Mouse (Mus musculus): ENCODE results near the gene Sh3bp4.
A peak's percentile ranks its signal among the peaks of the same experiment; 100 is the strongest.

The Sh3bp4 gene

DNA sequence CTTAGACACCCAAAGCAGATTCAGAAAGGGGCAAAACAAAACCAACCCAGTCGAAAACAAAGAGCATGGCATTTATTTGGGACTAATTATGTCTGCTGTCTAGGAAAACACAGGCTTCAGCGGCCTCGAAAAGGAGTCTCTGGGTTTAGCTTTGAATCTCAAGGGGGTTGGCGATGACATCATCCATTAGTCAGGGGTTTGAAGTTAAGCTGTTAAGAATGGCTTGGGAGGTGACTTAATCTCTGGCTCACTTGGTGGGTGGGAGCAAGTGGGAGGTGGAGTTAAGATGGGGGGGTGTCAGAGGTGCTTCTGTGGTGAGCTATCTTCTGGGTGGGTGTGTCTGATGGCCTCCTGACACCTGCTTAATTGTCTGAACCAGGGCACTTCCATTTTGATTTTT lies 117.9 kb downstream of the Sh3bp4 start:
- no peak for DNase-seq

DNA sequence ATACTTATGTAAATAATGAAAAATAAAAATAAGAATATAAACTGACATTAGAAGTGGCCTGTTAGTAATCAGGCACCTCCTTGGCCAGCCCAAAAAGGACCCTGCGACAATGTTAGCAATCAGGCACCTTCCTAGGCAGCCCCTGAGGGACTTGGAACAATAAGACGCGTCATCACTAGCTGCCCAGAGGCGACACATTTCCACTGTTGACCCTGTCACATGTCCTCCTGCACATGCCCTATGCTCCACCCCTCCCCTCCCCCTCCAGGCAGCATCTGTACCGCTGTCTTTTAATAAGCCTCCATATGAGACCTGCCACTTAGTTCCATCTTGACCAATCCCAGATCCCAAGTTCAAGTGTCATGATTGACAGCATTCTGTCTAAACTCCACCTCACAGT lies 119.0 kb downstream of the Sh3bp4 start:
- DNase-seq, result peak in 1 of 2 experiments; percentile 29

DNA sequence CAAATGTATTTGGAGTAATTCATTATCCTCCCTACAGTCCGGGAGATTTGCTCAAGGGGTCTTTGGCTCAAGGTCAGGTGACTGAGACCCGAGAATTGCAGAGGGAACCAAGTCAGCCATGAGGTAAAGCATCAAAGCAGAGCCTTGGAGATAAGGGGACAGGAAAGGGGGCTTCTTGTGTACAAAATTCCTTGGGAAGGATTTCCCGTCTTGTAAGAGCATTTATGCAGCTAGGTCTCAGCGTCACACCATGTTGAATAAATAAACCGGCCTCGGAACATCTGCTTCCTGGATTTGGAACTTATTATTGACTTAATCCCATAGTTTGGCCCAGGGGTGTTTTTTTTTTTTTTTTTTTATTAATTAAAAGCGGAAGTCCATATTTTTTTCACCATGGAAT lies 120.4 kb downstream of the Sh3bp4 start:
- DNase-seq, result no peak

DNA sequence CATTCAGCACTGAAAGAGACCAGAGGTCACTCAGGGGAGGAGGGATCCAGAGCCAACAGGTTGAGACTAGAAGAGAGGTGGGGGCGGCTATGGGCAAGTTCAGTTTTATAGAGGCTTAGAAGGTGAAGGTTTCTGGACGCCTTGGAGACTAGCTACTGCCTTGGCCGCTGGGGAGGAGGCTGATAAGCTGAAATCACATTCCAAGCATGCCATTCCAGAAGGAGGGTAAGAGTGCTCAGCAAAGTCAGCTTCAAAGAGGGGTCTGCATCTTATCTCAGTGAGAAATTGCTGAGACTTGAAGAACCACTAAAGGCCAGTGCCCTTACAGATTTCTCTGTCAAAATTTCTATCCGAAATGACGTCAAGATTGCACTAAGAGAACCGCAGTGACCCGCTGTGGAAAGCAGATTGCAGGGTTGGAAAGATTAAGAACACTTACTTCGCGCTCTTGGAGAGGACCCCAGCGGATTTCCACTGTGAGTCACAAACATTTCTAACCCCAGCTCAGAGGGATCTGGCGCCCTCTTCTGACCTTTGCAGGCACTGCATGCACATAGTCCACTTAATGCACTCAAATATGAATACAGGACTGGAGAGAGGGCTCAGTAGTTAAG lies 121.0 kb downstream of the Sh3bp4 start:
- DNase-seq, result peak; percentile 87 to 90

DNA sequence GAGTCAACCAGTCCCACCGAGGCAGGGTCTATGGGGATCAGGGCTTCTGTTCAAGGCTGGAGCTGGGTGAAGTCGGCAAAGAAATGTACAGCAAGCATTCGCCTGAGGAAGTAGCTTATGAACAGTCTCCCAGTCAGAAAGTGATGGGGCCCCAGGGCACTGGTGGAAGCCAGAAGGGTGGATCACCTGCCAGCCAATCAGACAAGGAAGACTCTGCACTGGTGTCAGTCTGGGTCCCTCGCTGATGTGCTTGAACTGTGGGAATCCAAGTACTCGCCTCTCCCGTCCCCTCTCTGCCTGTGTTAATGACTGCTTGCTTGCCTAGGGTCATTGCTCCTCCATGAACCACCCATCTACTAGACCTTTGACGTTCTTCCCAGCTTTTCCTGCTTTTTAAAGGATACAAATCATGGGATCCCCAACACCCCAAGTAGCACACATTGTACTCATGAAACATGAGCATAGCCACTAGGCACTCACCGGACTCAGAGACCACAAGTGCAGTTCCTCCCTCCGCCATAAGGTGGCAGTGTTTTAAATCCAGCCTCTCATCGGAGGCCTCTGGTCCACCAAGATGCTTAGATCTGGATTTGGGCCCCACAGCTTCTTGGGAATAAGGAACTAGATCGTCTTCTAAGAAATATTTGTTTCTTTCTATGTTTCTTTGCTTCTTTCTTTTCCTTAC lies 122.5 kb downstream of the Sh3bp4 start:
- DNase-seq, result peak in 1 of 2 experiments; percentile 63

DNA sequence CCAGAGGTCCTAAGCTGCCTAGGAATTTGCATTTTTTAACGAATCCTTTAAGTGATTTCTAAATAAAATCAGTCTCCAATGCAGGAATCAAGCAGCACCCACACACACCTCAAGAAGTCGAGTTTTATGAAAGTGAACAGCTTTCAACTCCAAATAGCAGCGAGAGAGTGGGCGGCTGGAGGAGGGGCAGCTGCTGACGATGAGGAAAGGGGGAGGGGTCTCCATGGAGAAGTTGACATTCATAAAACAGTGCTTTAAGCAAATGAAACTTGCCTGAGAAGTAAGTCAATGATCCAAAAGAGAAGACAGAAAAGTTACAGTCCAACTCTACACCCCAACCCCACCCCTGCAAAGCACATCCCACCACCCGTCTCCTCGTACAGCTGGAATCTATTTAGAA lies 123.4 kb downstream of the Sh3bp4 start:
- no peak for DNase-seq

DNA sequence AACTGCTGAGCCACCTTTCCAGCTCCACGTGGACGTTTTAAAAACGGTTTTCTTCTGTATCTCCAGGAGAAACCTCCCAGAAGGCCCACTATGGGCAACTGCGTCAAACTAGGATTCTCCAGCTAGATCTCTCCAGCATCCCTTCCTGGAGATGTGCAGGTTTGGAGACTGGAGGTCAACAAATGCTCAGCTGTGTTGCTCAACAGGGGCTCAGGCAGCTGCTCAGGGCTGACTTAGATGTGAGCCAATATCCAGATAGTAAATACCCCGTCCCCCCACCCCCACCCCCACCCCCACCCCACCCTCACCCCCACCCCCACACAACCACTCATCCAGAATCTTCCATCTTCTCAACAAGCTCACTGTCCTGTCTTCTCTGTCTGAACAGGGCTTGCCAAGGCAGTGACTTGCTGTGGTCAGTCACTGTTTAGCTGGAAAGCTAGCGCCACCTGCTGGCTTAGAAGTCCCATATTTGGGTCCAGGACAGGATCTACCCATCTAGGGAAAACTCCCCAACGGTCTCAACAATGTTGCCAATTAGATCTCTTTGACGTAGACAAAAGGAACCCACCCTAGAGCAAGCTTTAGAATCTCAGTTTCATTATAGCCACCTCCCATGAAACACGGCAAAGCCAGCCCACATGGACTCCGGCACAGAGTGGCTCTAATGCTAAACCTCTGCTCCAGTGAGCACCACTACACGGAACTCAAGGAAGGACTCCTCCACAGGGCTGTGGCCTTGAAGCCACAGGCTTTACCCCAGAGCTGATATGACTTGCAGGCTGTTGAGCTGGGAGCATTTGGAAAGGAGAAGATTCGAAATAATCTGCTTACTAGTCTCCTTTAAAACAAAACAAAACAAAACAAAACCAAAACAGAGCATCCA lies 125.9 kb downstream of the Sh3bp4 start:
- peak; percentile 77 to 84 for DNase-seq

Measured in lung, postnatal 4 days (tissue).